Mouse (Mus musculus) kidney, adult 9 months (tissue): Measurements from ENCODE around the gene Gm8005.
"Not testable (repeated sequence)": the region's sequence is repeated elsewhere in the genome, so short reads cannot be mapped to it uniquely, and the experiment has no call there.

Experiments used
- DNase-seq: peaks from one replicate; pipeline ENCODE4 v3.0.0; 2022

Gm8005 gene

GRCm38 (mm10) chr14:42439573-42439972, at the start of gene Gm8005:
Gm8005 (minus strand) TSS chr14:42439673.
- not testable (repeated sequence) for DNase-seq

- not testable (repeated sequence) for DNase-seq
These were observed 24.1 kb upstream of the Gm8005 start, which contains the start of gene Gm8011 for GRCm38 (mm10) chr14:42463581-42463980. Gm8011 (plus strand) TSS chr14:42463881.
